Mouse (Mus musculus) liver, adult (tissue): ENCODE measurements around the gene E130308A19Rik.

Experiments used
- GATA4 ChIP-seq: IDR thresholded peaks from 2 replicates; pipeline ENCODE4 v1.6.1; 2014; ENCODE audit warnings: mild to moderate bottlenecking, low read length; ENCODE audit not compliant: insufficient replicate concordance

The E130308A19Rik gene

GRCm38 (mm10) chr4:59628255-59628654 lies 2.2 kb downstream of the E130308A19Rik start:
- no peak for TF ChIP-seq GATA4

GRCm38 (mm10) chr4:59629076-59629874 lies 3.3 kb downstream of the E130308A19Rik start:
- TF ChIP-seq GATA4, result no peak

- TF ChIP-seq GATA4, result no peak
Measured at GRCm38 (mm10) chr4:59630122-59630521, 4.1 kb downstream of the E130308A19Rik start.

DNA sequence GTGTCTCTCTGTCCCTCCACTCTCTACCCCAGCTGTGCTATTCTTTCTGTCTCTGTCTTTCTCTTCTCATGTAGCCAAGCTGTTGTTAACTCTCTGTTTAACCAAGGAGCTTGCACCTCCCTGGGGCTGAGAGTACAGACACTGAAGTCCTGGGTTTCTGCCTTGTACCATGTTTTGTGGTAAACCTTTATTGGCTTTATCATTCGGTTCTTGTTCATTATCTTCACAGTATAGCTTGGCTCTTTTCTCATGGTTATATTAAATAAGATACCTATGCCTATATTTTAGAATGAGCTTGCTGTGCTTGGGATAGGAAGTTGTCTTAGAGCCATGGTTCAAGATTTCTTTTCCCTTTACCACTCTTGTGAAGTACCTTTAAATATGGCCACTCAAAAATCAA lies 8.5 kb downstream of the E130308A19Rik start:
- TF ChIP-seq GATA4, result no peak

GRCm38 (mm10) chr4:59639163-59639562 lies 13.2 kb downstream of the E130308A19Rik start:
- TF ChIP-seq GATA4, result peak; percentile 47; the same call in 1 of the 2 replicates

DNA sequence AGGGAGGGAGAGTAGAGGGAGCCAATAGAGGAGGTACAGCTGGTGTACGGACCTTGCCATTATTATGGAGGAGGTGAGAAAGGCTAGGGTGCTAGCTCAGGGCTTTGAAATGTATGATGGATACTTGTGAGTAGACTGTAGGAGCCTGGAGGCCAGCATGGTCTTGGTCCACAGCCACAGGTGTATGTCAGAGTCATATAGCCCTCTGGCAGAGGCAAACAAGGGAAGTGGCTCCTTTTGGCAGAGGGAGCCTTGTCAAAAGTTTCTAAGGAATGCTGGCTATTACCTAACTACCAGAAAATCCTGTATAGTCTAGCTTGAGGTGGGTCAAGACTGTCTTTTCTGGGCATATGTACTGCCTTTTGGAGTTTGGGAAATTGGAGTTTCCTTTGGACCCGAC lies 14.7 kb downstream of the E130308A19Rik start:
- TF ChIP-seq GATA4, result no peak

GRCm38 (mm10) chr4:59642039-59642438 lies 16.0 kb downstream of the E130308A19Rik start:
- TF ChIP-seq GATA4, result no peak

DNA sequence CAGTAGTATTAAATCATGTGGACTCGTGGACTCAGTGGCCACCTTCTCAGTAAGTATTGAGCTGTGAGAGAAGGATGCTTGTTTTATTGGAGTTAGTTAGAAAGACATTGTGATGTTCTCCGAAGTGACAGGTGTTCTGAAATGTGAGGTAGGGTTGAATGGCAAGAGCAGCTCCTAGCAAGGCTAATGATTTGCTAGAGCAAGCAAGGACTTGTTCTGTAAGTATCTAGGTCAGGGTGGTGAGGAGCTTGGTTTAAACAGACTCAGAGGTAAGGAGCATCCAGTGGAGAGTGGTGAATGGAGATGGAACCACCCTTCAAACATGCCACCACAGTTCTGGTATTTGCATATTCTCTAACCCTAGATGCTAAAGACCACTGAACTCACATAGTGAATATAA lies 16.6 kb downstream of the E130308A19Rik start:
- no peak for TF ChIP-seq GATA4

DNA sequence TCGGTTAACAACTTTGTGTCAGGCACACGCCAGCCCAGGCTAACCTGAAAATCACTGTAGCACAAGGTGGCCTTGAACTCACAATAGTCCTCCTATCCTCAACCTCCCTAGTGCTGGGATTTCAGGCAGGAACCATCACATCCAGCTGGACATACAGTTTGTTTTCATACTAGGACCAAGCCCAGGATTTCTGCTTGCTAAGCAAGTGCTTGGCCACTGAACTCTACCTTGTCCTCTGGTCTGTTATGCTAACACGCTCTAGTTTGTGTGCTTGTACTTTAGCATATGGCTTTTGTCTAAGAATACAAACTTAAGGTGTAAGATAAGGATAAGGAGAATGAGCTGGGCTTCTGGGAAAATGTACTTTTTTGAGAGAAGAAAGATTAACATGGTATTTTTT lies 18.4 kb downstream of the E130308A19Rik start:
- TF ChIP-seq GATA4, result no peak

- TF ChIP-seq GATA4, result no peak
Measured at GRCm38 (mm10) chr4:59644992-59645391, 19.0 kb downstream of the E130308A19Rik start.

DNA sequence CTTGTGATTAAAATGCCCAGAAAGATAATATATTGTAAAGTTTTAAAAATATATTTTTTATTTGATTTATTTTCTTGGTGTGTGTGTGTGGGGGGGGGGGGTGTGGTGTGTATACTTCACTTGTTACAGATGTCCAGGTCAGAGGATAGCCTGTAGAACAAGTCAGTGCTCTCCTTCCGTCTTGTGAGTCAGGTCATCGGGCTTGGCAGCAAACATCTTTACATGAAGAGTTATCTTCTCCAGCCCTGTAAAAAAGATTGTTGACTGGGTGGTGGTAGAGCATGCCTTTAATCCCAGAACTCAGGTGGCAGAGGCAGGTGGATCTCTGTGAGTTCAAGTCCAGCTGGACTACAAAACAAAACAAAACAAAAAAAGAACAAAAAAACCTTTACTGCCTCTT lies 19.6 kb downstream of the E130308A19Rik start:
- TF ChIP-seq GATA4, result no peak

GRCm38 (mm10) chr4:59646020-59646696 lies 20.1 kb downstream of the E130308A19Rik start:
- TF ChIP-seq GATA4, result no peak

- no peak for TF ChIP-seq GATA4
Measured at GRCm38 (mm10) chr4:59649119-59649518, 23.1 kb downstream of the E130308A19Rik start.

DNA sequence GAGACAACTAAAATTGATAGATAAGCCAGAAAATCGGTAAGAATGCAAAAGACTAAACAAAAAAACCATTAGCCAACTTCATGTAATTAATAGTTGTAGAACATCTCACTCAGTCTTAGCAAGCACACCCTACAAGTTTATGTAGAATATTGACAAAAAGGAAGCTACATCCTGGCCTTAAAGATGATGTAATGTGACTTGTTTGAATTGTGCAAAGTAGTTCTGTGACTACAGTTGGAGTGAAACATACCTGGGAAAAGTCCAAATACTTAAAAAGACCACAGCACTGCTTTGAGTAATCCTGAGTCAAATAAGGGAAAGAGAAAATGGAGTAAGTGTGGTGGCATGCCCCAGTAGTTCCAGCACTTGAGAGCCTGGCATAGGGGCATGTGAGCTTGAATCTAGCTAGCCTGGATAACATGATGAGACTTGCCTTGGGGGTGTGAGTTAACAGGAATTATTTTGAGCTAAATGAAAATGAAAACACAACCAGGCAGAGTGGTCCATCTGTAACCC lies 26.2 kb downstream of the E130308A19Rik start:
- no peak for TF ChIP-seq GATA4

- TF ChIP-seq GATA4, result no peak
Measured at GRCm38 (mm10) chr4:59656061-59656642, 30.1 kb downstream of the E130308A19Rik start.

DNA sequence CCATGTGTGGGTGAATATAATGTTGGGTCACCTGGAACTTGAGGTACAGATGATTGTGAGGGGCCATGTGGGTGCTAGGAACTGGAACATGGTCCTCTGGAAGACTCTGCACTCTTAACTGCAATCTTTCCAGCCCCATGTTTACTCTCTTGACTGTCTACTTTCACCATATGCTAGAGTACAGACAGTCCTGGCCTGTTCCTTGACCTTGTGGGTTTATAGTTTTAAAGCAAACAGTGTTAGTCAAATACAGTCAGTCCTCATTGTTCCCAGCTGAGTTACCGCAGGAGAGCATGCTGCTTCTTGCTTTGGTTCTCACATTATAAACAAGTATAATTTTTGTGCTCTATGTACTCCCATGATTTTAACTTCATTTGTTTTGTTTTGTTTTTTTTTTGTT lies 36.2 kb downstream of the E130308A19Rik start:
- no peak for TF ChIP-seq GATA4
